Comparison of ENCODE assay signal across 8 mouse cellular contexts in genomic region chr5:66083350-66083749, GRCm38 (mm10).
DNase-seq lines count a peak whose midpoint lies in the region; ATAC-seq and TF ChIP-seq lines count a peak whose summit lies in the region.

No protein-coding gene starts in this region.

- H3K36me3 ChIP-seq in forebrain, postnatal 0 days (ENCODE audit: insufficient read depth): no peaks in the 10 kb centered on the region
- H3K36me3 ChIP-seq in forebrain, embryonic 12.5 days (replicated peaks): no peaks in the 10 kb centered on the region
- H3K36me3 ChIP-seq in intestine, postnatal 0 days (ENCODE audit: control insufficient read depth, insufficient read depth): no peaks in the 10 kb centered on the region

- H3K27me3 ChIP-seq in forebrain, postnatal 0 days (ENCODE audit: insufficient read depth, low read length): no peaks in the 10 kb centered on the region
- 0 out of 2 replicates have a peak, but pooled peaks cover 3% of the 10 kb centered on the region for H3K27me3 ChIP-seq in forebrain, embryonic 12.5 days
- H3K27me3 ChIP-seq in intestine, postnatal 0 days (replicated peaks; ENCODE audit: control insufficient read depth, insufficient read depth, low read length): no peaks in the 10 kb centered on the region

- no peak overlapping the region for H3K4me2 ChIP-seq in forebrain, postnatal 0 days (ENCODE audit: low read depth)
- H3K4me2 ChIP-seq in forebrain, embryonic 12.5 days: no peak overlapping the region
- H3K4me2 ChIP-seq in intestine, postnatal 0 days (replicated peaks; ENCODE audit: low read depth): no peak overlapping the region; the same call in 1 of the 2 replicates

- ATAC-seq in forebrain, postnatal 0 days: no peak
- ATAC-seq in forebrain, embryonic 12.5 days (ENCODE audit: low FRiP score): no peak
- ATAC-seq in common myeloid progenitor, adult 5-6 weeks (replicated peaks; ENCODE audit: low read depth, poor library complexity, severe bottlenecking): peak; percentile 78
- no peak for ATAC-seq in intestine, postnatal 0 days
- peak; percentile 54 for ATAC-seq in megakaryocyte, adult 5-6 weeks (ENCODE audit: poor library complexity, severe bottlenecking)

- H3K27ac ChIP-seq in forebrain, postnatal 0 days (ENCODE audit: low read depth, low read length): no peak overlapping the region
- H3K27ac ChIP-seq in forebrain, embryonic 12.5 days: no peak overlapping the region
- no peak overlapping the region for H3K27ac ChIP-seq in intestine, postnatal 0 days (ENCODE audit: low read depth, low read length)

- 38% methylated on average over 7 of the region's 7 CpGs for WGBS in forebrain, postnatal 0 days
- 33% methylated on average over 7 of the region's 7 CpGs for WGBS in forebrain, embryonic 12.5 days
- WGBS in intestine, postnatal 0 days: 44% methylated on average over 7 of the region's 7 CpGs

- TF ChIP-seq CTCF in forebrain, postnatal 0 days (IDR thresholded peaks at IDR 0.05; ENCODE audit: low read depth): peak; percentile 61
- peak; percentile 89 for TF ChIP-seq CTCF in intestine, postnatal 0 days (IDR thresholded peaks at IDR 0.05; ENCODE audit: low read depth)

- no peak overlapping the region for H3K4me3 ChIP-seq in forebrain, postnatal 0 days (ENCODE audit: low read depth, low read length)
- no peak overlapping the region for H3K4me3 ChIP-seq in forebrain, embryonic 12.5 days (replicated peaks)
- no peak overlapping the region for H3K4me3 ChIP-seq in intestine, postnatal 0 days (ENCODE audit: low read depth, low read length)

- no peak overlapping the region for H3K9ac ChIP-seq in forebrain, postnatal 0 days
- no peak overlapping the region for H3K9ac ChIP-seq in forebrain, embryonic 12.5 days
- H3K9ac ChIP-seq in intestine, postnatal 0 days (ENCODE audit: low read depth, low read length): no peak overlapping the region

- H3K4me1 ChIP-seq in forebrain, postnatal 0 days (ENCODE audit: insufficient read depth): no peaks in the 10 kb centered on the region
- no peaks in the 10 kb centered on the region for H3K4me1 ChIP-seq in forebrain, embryonic 12.5 days
- H3K4me1 ChIP-seq in intestine, postnatal 0 days (replicated peaks; ENCODE audit: control insufficient read depth, insufficient read depth, low read length): no peaks in the 10 kb centered on the region

- peak; percentile 42 for DNase-seq in forebrain, postnatal 0 days
- DNase-seq in right cerebral cortex, postnatal 4 days: peak; percentile 49
- no peak for DNase-seq in right cerebral cortex, postnatal 36 days (ENCODE audit: low spot score in 2 of 2)
- peak; percentile 60 for DNase-seq in testis, postnatal 14 days (ENCODE audit: low spot score)

- H3K9me3 ChIP-seq in forebrain, postnatal 0 days (ENCODE audit: low read length): no peaks in the 10 kb centered on the region
- no peaks in the 10 kb centered on the region for H3K9me3 ChIP-seq in forebrain, embryonic 12.5 days
- no peaks in the 10 kb centered on the region for H3K9me3 ChIP-seq in intestine, postnatal 0 days (ENCODE audit: control insufficient read depth)

Comparison
In these comparisons a context has a peak if more than half of its experiments do, and no peak if none do; other contexts are left out.
1. DNase-seq: peak in forebrain, postnatal 0 days (single experiment), right cerebral cortex, postnatal 4 days (single experiment) and testis, postnatal 14 days (single experiment); none in right cerebral cortex, postnatal 36 days (0 of 2).
2. ATAC-seq: peak in common myeloid progenitor, adult 5-6 weeks (single experiment) and megakaryocyte, adult 5-6 weeks (single experiment); none in forebrain, postnatal 0 days (single experiment), forebrain, embryonic 12.5 days (single experiment) and intestine, postnatal 0 days (single experiment).